Mouse (Mus musculus): Measurements from ENCODE around the gene B4galt7. TPM values are rescaled to one million over a fixed set of nuclear protein-coding genes. Genes with fewer than 3 reads are reported as not detected.

Gene B4galt7
- polyA plus RNA-seq (2012; rRNA removed; ENCODE audit: low replicate concordance): 22.1 and 27.1 TPM in 2 replicates

GRCm38 (mm10) chr13:55599566-55600540, at the start of gene B4galt7:
Gene B4galt7, plus strand, starts transcription at chr13:55599896.

GRCm38 (mm10) chr13:55571027-55571751, 28.5 kb upstream of the B4galt7 start, which contains the start of gene Fam193b:
Gene Fam193b, minus strand, starts transcription at chr13:55571120.

GRCm38 (mm10) chr13:55573432-55573831, 26.3 kb upstream of the B4galt7 start, which contains the start of gene Tmed9:
Gene Tmed9, plus strand, starts transcription at chr13:55573732.

GRCm38 (mm10) chr13:55622649-55623541, 23.2 kb downstream of the B4galt7 start, which contains the start of gene Caml:
Gene Caml, plus strand, starts transcription at chr13:55623005.

GRCm38 (mm10) chr13:55634639-55635127, 35.0 kb downstream of the B4galt7 start, which contains the start of gene Ddx46:
Gene Ddx46, plus strand, starts transcription at chr13:55635027.

Other genes with a start within 250 kb of the B4galt7 start
- 114 and 147 TPM in 2 replicates for gene Lman2, start 237.1 kb upstream of the B4galt7 start, polyA plus RNA-seq (2012; rRNA removed; ENCODE audit: low replicate concordance)
- 17.6 and 42.7 TPM in 2 replicates for gene Rgs14, start 230.2 kb upstream of the B4galt7 start, polyA plus RNA-seq (2012; rRNA removed; ENCODE audit: low replicate concordance)
- 0.47 and 0.53 TPM in 2 replicates for gene Slc34a1, start 201.7 kb upstream of the B4galt7 start, polyA plus RNA-seq (2012; rRNA removed; ENCODE audit: low replicate concordance)
- not detected in 2 replicates for gene Pfn3, start 184.7 kb upstream of the B4galt7 start, polyA plus RNA-seq (2012; rRNA removed; ENCODE audit: low replicate concordance)
- 0.16 and 3.2 TPM in 2 replicates for gene F12, start 173.1 kb upstream of the B4galt7 start, polyA plus RNA-seq (2012; rRNA removed; ENCODE audit: low replicate concordance)
- 93.6 and 123 TPM in 2 replicates for gene Grk6, start 154.8 kb upstream of the B4galt7 start, polyA plus RNA-seq (2012; rRNA removed; ENCODE audit: low replicate concordance)
- gene Prr7, start 135.6 kb upstream of the B4galt7 start, polyA plus RNA-seq (2012; rRNA removed; ENCODE audit: low replicate concordance): 5.0 and 42.2 TPM in 2 replicates
- gene Dbn1, start 111.8 kb upstream of the B4galt7 start, polyA plus RNA-seq (2012; rRNA removed; ENCODE audit: low replicate concordance): 54.6 and 75.0 TPM in 2 replicates
- 89.3 and 232 TPM in 2 replicates for gene Pdlim7, start 86.2 kb upstream of the B4galt7 start, polyA plus RNA-seq (2012; rRNA removed; ENCODE audit: low replicate concordance)
- 39.2 and 137 TPM in 2 replicates for gene Dok3, start 70.6 kb upstream of the B4galt7 start, polyA plus RNA-seq (2012; rRNA removed; ENCODE audit: low replicate concordance)
- gene Ddx41, start 63.2 kb upstream of the B4galt7 start, polyA plus RNA-seq (2012; rRNA removed; ENCODE audit: low replicate concordance): 50.1 and 68.2 TPM in 2 replicates
- 111 and 142 TPM in 2 replicates for gene Fam193b, start 28.8 kb upstream of the B4galt7 start, polyA plus RNA-seq (2012; rRNA removed; ENCODE audit: low replicate concordance)
- 48.5 and 54.2 TPM in 2 replicates for gene Tmed9, start 26.2 kb upstream of the B4galt7 start, polyA plus RNA-seq (2012; rRNA removed; ENCODE audit: low replicate concordance)
- 13.8 and 18.4 TPM in 2 replicates for gene Caml, start 23.1 kb downstream of the B4galt7 start, polyA plus RNA-seq (2012; rRNA removed; ENCODE audit: low replicate concordance)
- 10.4 and 12.9 TPM in 2 replicates for gene Ddx46, start 35.1 kb downstream of the B4galt7 start, polyA plus RNA-seq (2012; rRNA removed; ENCODE audit: low replicate concordance)
- 20.9 and 35.0 TPM in 2 replicates for gene B230219D22Rik, start 93.2 kb downstream of the B4galt7 start, polyA plus RNA-seq (2012; rRNA removed; ENCODE audit: low replicate concordance)
- gene Txndc15, start 114.8 kb downstream of the B4galt7 start, polyA plus RNA-seq (2012; rRNA removed; ENCODE audit: low replicate concordance): 38.8 and 53.6 TPM in 2 replicates
- 13.1 and 17.9 TPM in 2 replicates for gene Pcbd2, start 127.5 kb downstream of the B4galt7 start, polyA plus RNA-seq (2012; rRNA removed; ENCODE audit: low replicate concordance)
- gene Catsper3, start 184.7 kb downstream of the B4galt7 start, polyA plus RNA-seq (2012; rRNA removed; ENCODE audit: low replicate concordance): not detected in 2 replicates
- gene Pitx1, start 236.3 kb downstream of the B4galt7 start, polyA plus RNA-seq (2012; rRNA removed; ENCODE audit: low replicate concordance): 0.41 and 0.63 TPM in 2 replicates

Measured in mammary gland, adult 2 months (tissue).